Mouse (Mus musculus): ENCODE measurements at regions not wholly inside any gene's neighbourhood (a gene's known extent, or its start where the extent isn't known, plus 50 kb on each side); places are given as distances from the start of the nearest gene placed in this dataset.

DNA sequence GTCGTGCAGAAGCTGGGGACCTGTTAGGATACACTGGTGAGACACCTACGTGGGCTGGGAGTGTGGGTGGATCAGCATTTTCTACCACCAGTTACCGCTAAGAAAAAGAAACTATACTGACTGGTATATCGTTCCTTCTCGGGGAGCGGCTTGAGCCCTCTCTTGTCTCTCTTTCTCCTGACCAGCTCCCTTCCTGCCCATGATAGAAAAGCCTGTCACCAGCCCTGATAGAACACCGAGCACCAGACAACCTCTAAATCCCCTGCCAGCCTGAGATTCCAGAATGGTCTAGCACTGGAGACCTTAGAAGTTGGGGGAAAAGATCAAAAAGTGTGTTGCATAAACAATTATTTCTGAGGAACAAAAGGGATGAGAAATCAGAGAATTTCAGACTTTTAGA lies 76.3 kb upstream of the Kcnd3 start:
- TF ChIP-seq MAX (IDR thresholded peaks at IDR 0.05; ENCODE audit: low read length), result no peak
- no peak for TF ChIP-seq RCOR1 (conservative IDR thresholded peaks at IDR 0.05; ENCODE audit: low read depth, low read length)
- TF ChIP-seq POLR2A (IDR thresholded peaks at IDR 0.05; ENCODE audit: low read depth, low read length), result no peak
- no peak for TF ChIP-seq EP300 (IDR thresholded peaks at IDR 0.05; ENCODE audit: low read length)
- no peak for TF ChIP-seq CHD1 (IDR thresholded peaks at IDR 0.05; ENCODE audit: low read depth, low read length)
- TF ChIP-seq TCF12 (IDR thresholded peaks at IDR 0.05; ENCODE audit: low read depth, low read length), result no peak
- no peak for TF ChIP-seq CTCF (conservative IDR thresholded peaks at IDR 0.05 in 1 of 2, IDR thresholded peaks at IDR 0.05 in 1 of 2; ENCODE audit: low read depth in 2 of 2, low read length in 2 of 2)
- TF ChIP-seq MAFK (IDR thresholded peaks at IDR 0.05; ENCODE audit: insufficient replicate concordance, low read length), result no peak
- TF ChIP-seq ZC3H11A (IDR thresholded peaks at IDR 0.05; ENCODE audit: low read depth, low read length), result no peak
- TF ChIP-seq ZNF384 (IDR thresholded peaks at IDR 0.05; ENCODE audit: low read depth, low read length), result no peak
- no peak for TF ChIP-seq TBP (conservative IDR thresholded peaks at IDR 0.05; ENCODE audit: low read depth, low read length)
- no peak for TF ChIP-seq CHD2 (IDR thresholded peaks at IDR 0.05; ENCODE audit: low read length)
